Mouse (Mus musculus) NIH3T3 (cell line): ENCODE measurements around the gene Foxe1.

ENCODE experiments used
- DNase-seq: peaks from one replicate; pipeline ENCODE4 v3.0.0-alpha.2; 2012; ENCODE audit warnings: low read depth

The Foxe1 gene

GRCm38 (mm10) chr4:46347580-46348515 is 4.4 kb downstream of the Foxe1 start:
- DNase-seq: no peak

GRCm38 (mm10) chr4:46348897-46349296 is 5.5 kb downstream of the Foxe1 start:
- no peak for DNase-seq

- no peak for DNase-seq
Observed at GRCm38 (mm10) chr4:46349530-46349929, 6.1 kb downstream of the Foxe1 start.

- peak; percentile 16 for DNase-seq
Observed at GRCm38 (mm10) chr4:46353045-46353444, 9.6 kb downstream of the Foxe1 start.

- DNase-seq: peak; percentile 84
Observed at GRCm38 (mm10) chr4:46356351-46357133, 13.1 kb downstream of the Foxe1 start.

GRCm38 (mm10) chr4:46359539-46360253 is 16.3 kb downstream of the Foxe1 start:
- DNase-seq: no peak

GRCm38 (mm10) chr4:46361258-46361657 is 17.8 kb downstream of the Foxe1 start:
- peak; percentile 74 for DNase-seq

GRCm38 (mm10) chr4:46364360-46364759 is 21.0 kb downstream of the Foxe1 start:
- DNase-seq: no peak

GRCm38 (mm10) chr4:46367487-46367959 is 24.1 kb downstream of the Foxe1 start:
- DNase-seq: no peak

GRCm38 (mm10) chr4:46369070-46369469 is 25.7 kb downstream of the Foxe1 start:
- DNase-seq: no peak

- DNase-seq: peak; percentile 61
Observed at GRCm38 (mm10) chr4:46370406-46370805, 27.0 kb downstream of the Foxe1 start.

- peak; percentile 88 for DNase-seq
Observed at GRCm38 (mm10) chr4:46371030-46371429, 27.6 kb downstream of the Foxe1 start.

GRCm38 (mm10) chr4:46374455-46374854 is 31.0 kb downstream of the Foxe1 start:
- peak; percentile 32 for DNase-seq

- DNase-seq: peak; percentile 62
Observed at GRCm38 (mm10) chr4:46374869-46375368, 31.5 kb downstream of the Foxe1 start.

GRCm38 (mm10) chr4:46388556-46388955 is 45.1 kb downstream of the Foxe1 start:
- DNase-seq: no peak

- DNase-seq: peak; percentile 97
Observed at GRCm38 (mm10) chr4:46389013-46389611, 45.7 kb downstream of the Foxe1 start, which contains the start of gene Trmo. Gene Trmo, minus strand, starts transcription at chr4:46389437.

- DNase-seq: peak; percentile 68
Observed at GRCm38 (mm10) chr4:46389612-46390341, 46.4 kb downstream of the Foxe1 start.

- peak; percentile 90 for DNase-seq
Observed at GRCm38 (mm10) chr4:46390390-46390970, 47.1 kb downstream of the Foxe1 start.

- no peak for DNase-seq
Observed at GRCm38 (mm10) chr4:46394388-46394787, 51.0 kb downstream of the Foxe1 start.

- no peak for DNase-seq
Observed at GRCm38 (mm10) chr4:46395736-46396135, 52.3 kb downstream of the Foxe1 start.
